Mouse (Mus musculus) liver, embryonic 14.5 days (tissue): ENCODE results near the gene Uts2b.

Source experiments
- CTCF ChIP-seq: IDR thresholded peaks from 2 replicates; pipeline ENCODE4 v1.5.1; 2016; ENCODE audit warnings: antibody characterized with exemption, low read depth, control low read depth
- EP300 ChIP-seq: IDR thresholded peaks from 2 replicates; pipeline ENCODE4 v1.6.1; 2016; ENCODE audit warnings: antibody characterized with exemption, low read depth

DNA sequence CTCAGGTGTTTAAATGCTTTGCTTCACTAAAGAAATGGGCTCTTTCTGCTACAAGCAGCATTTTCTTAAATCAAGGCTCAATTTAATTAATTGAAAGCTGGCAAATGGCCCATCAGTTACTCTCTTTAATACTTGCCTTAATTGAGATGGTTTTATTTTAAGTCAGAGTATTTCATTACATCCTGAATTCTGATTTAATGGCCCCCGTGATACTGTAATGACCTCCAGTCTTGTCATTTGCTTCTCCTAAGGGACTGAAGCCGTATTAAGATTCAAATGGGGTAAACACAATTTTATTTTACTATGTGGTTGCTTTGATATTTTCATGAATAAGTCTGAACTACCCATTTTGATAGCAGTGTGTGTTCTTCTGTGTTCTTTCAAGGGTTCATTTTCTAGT, 661 bp upstream of the Uts2b start:
- TF ChIP-seq CTCF (no peak), EP300 (no peak)
